Mouse (Mus musculus): Measurements from ENCODE around the gene 6030408B16Rik. TPM values are rescaled to one million over a fixed set of nuclear protein-coding genes. Genes with fewer than 3 reads are reported as not detected.

The 6030408B16Rik gene
- total RNA-seq (2014; fragmentation: Nextera tagmentation) (not detected in 2 replicates), total RNA-seq (2017) (0.12 TPM in 1 of 2 replicates, not detected in the other), polyA plus RNA-seq (2012) (0.09 TPM in 1 of 2 replicates, not detected in the other)

GRCm38 (mm10) chr15:101293025-101293621, at the start of gene 6030408B16Rik:
TSS of gene 6030408B16Rik (plus strand) at chr15:101293212.
- DNase-seq (ENCODE audit: low spot score): no peak
- TF ChIP-seq POLR2AphosphoS5 (IDR thresholded peaks at IDR 0.05; ENCODE audit: insufficient replicate concordance, low read depth, low read length) (no peak), TAL1 (conservative IDR thresholded peaks at IDR 0.05; ENCODE audit: low read depth, low read length) (no peak), GATA2 (IDR thresholded peaks at IDR 0.05; ENCODE audit: borderline replicate concordance, low read depth, low read length) (no peak), GATA1 (IDR thresholded peaks at IDR 0.05; ENCODE audit: borderline replicate concordance, low read length) (no peak), CTCF (IDR thresholded peaks at IDR 0.05; ENCODE audit: low read depth, low read length) (no peak)
- Histone ChIP-seq H3K4me3 (ENCODE audit: low read depth, low read length) (no peak within 1 kb of the TSS), H3K9me3 (replicated peaks) (peaks cover 7% of the 10 kb centered on the region; the same call in 1 of the 2 replicates), H3K27me3 (ENCODE audit: insufficient read depth, low read length) (no peaks in the 10 kb centered on the region), H3K36me3 (replicated peaks) (peaks cover 51% of the 10 kb centered on the region), H3K4me1 (ENCODE audit: insufficient read depth, low read depth, low read length) (no peaks in the 10 kb centered on the region; the same call in 1 of the 2 replicates)
- no peak for ATAC-seq (ENCODE audit: extremely low read depth, insufficient number of reproducible peaks, low FRiP score, poor library complexity, severe bottlenecking)

GRCm38 (mm10) chr15:101244012-101244411, 49.0 kb upstream of the 6030408B16Rik start:
- H3K27me3 ChIP-seq (ENCODE audit: insufficient read depth, low read length): no peaks in the 10 kb centered on the region; the same call in 1 of the 2 replicates
- peaks cover 3% of the 10 kb centered on the region; the same call in 1 of the 2 replicates for H3K4me1 ChIP-seq (ENCODE audit: insufficient read depth, low read depth, low read length)
- no peak for ATAC-seq (ENCODE audit: extremely low read depth, insufficient number of reproducible peaks, low FRiP score, poor library complexity, severe bottlenecking)
- no peaks in the 10 kb centered on the region for H3K36me3 ChIP-seq (replicated peaks)
- TF ChIP-seq TAL1 (conservative IDR thresholded peaks at IDR 0.05; ENCODE audit: low read depth, low read length) (no peak), GATA2 (IDR thresholded peaks at IDR 0.05; ENCODE audit: borderline replicate concordance, low read depth, low read length) (no peak), GATA1 (IDR thresholded peaks at IDR 0.05; ENCODE audit: borderline replicate concordance, low read length) (no peak), POLR2AphosphoS5 (IDR thresholded peaks at IDR 0.05; ENCODE audit: insufficient replicate concordance, low read depth, low read length) (no peak), CTCF (IDR thresholded peaks at IDR 0.05; ENCODE audit: low read depth, low read length) (no peak)
- no peak for DNase-seq (ENCODE audit: low spot score)
- peaks cover 35% of the 10 kb centered on the region for H3K9me3 ChIP-seq (replicated peaks)
- H3K4me3 ChIP-seq (ENCODE audit: low read depth, low read length): no peak overlapping the region

- DNase-seq (ENCODE audit: low spot score): peak; percentile 80
- peaks cover 36% of the 10 kb centered on the region for H3K9me3 ChIP-seq (replicated peaks)
- no peak for TF ChIP-seq GATA1 (IDR thresholded peaks at IDR 0.05; ENCODE audit: borderline replicate concordance, low read length)
- no peak for TF ChIP-seq GATA2 (IDR thresholded peaks at IDR 0.05; ENCODE audit: borderline replicate concordance, low read depth, low read length)
- TF ChIP-seq POLR2AphosphoS5 (IDR thresholded peaks at IDR 0.05; ENCODE audit: insufficient replicate concordance, low read depth, low read length): no peak
- TF ChIP-seq CTCF (IDR thresholded peaks at IDR 0.05; ENCODE audit: low read depth, low read length): no peak
- no peak for TF ChIP-seq TAL1 (conservative IDR thresholded peaks at IDR 0.05; ENCODE audit: low read depth, low read length)
These were observed 46.5 kb upstream of the 6030408B16Rik start for GRCm38 (mm10) chr15:101246231-101247154.

GRCm38 (mm10) chr15:101247155-101247498, 45.9 kb upstream of the 6030408B16Rik start:
- no peaks in the 10 kb centered on the region for H3K36me3 ChIP-seq (replicated peaks)
- H3K4me3 ChIP-seq (ENCODE audit: low read depth, low read length): no peak overlapping the region
- TF ChIP-seq GATA1 (IDR thresholded peaks at IDR 0.05; ENCODE audit: borderline replicate concordance, low read length): no peak
- TF ChIP-seq POLR2AphosphoS5 (IDR thresholded peaks at IDR 0.05; ENCODE audit: insufficient replicate concordance, low read depth, low read length): no peak
- no peak for TF ChIP-seq TAL1 (conservative IDR thresholded peaks at IDR 0.05; ENCODE audit: low read depth, low read length)
- no peak for TF ChIP-seq GATA2 (IDR thresholded peaks at IDR 0.05; ENCODE audit: borderline replicate concordance, low read depth, low read length)
- TF ChIP-seq CTCF (IDR thresholded peaks at IDR 0.05; ENCODE audit: low read depth, low read length): no peak
- DNase-seq (ENCODE audit: low spot score) (no peak), ATAC-seq (ENCODE audit: extremely low read depth, insufficient number of reproducible peaks, low FRiP score, poor library complexity, severe bottlenecking) (no peak)
- no peaks in the 10 kb centered on the region; the same call in 1 of the 2 replicates for H3K4me1 ChIP-seq (ENCODE audit: insufficient read depth, low read depth, low read length)
- no peaks in the 10 kb centered on the region for H3K27me3 ChIP-seq (ENCODE audit: insufficient read depth, low read length)
- H3K9me3 ChIP-seq (replicated peaks): peaks cover 36% of the 10 kb centered on the region

More at GRCm38 (mm10) chr15:101246231-101247154, 46.5 kb upstream of the 6030408B16Rik start:
- Histone ChIP-seq H3K27me3 (ENCODE audit: insufficient read depth, low read length) (no peaks in the 10 kb centered on the region), H3K4me3 (ENCODE audit: low read depth, low read length) (peak overlapping the region; percentile 62; the same call in 1 of the 2 replicates), H3K36me3 (replicated peaks) (no peaks in the 10 kb centered on the region), H3K4me1 (ENCODE audit: insufficient read depth, low read depth, low read length) (peaks cover 3% of the 10 kb centered on the region; the same call in 1 of the 2 replicates)
- peak; percentile 98 for ATAC-seq (ENCODE audit: extremely low read depth, insufficient number of reproducible peaks, low FRiP score, poor library complexity, severe bottlenecking)

- Histone ChIP-seq H3K4me1 (ENCODE audit: insufficient read depth, low read depth, low read length) (no peaks in the 10 kb centered on the region; the same call in 1 of the 2 replicates), H3K9me3 (replicated peaks) (peaks cover 34% of the 10 kb centered on the region), H3K27me3 (ENCODE audit: insufficient read depth, low read length) (no peaks in the 10 kb centered on the region), H3K36me3 (replicated peaks) (no peaks in the 10 kb centered on the region), H3K4me3 (ENCODE audit: low read depth, low read length) (no peak overlapping the region)
- no peak for ATAC-seq (ENCODE audit: extremely low read depth, insufficient number of reproducible peaks, low FRiP score, poor library complexity, severe bottlenecking)
- no peak for TF ChIP-seq GATA1 (IDR thresholded peaks at IDR 0.05; ENCODE audit: borderline replicate concordance, low read length)
- TF ChIP-seq TAL1 (conservative IDR thresholded peaks at IDR 0.05; ENCODE audit: low read depth, low read length): no peak
- no peak for TF ChIP-seq POLR2AphosphoS5 (IDR thresholded peaks at IDR 0.05; ENCODE audit: insufficient replicate concordance, low read depth, low read length)
- no peak for TF ChIP-seq GATA2 (IDR thresholded peaks at IDR 0.05; ENCODE audit: borderline replicate concordance, low read depth, low read length)
- TF ChIP-seq CTCF (IDR thresholded peaks at IDR 0.05; ENCODE audit: low read depth, low read length): no peak
- no peak for DNase-seq (ENCODE audit: low spot score)
These were observed 44.8 kb upstream of the 6030408B16Rik start for GRCm38 (mm10) chr15:101248029-101248710.
